18 mouse cellular contexts compared by ENCODE assay signal in genomic region chr6:14358280-14358679, GRCm38 (mm10).
DNase-seq lines count a peak whose midpoint lies in the region; ATAC-seq and TF ChIP-seq lines count a peak whose summit lies in the region.
"Had no signal": no experiment of that assay in that cellular context is flagged by ENCODE, and none has a peak within 500 bp of the region (broad histone marks: within the 10 kb centered on the region; RNA-seq: fewer than 3 reads in every experiment).

No protein-coding gene starts in this region.

- H3K4me2 ChIP-seq in forebrain, embryonic 14.5 days (ENCODE audit: low read length) = no peak overlapping the region
- H3K4me2 ChIP-seq in forebrain, embryonic 12.5 days = no peak overlapping the region
- H3K4me2 ChIP-seq in midbrain, postnatal 0 days (ENCODE audit: low read depth, low read length, poor library complexity, severe bottlenecking) = no peak overlapping the region
- H3K4me2 ChIP-seq in midbrain, embryonic 13.5 days (replicated peaks) = no peak overlapping the region
- H3K4me2 ChIP-seq: heart, embryonic 11.5 days had no signal

- H3K4me1 ChIP-seq in forebrain, embryonic 14.5 days (ENCODE audit: control insufficient read depth, insufficient read depth, low read length) = no peaks in the 10 kb centered on the region
- H3K4me1 ChIP-seq in forebrain, embryonic 12.5 days = no peaks in the 10 kb centered on the region
- no peaks in the 10 kb centered on the region for H3K4me1 ChIP-seq in midbrain, postnatal 0 days (ENCODE audit: insufficient read depth, low read length)
- no peaks in the 10 kb centered on the region for H3K4me1 ChIP-seq in midbrain, embryonic 13.5 days (replicated peaks)
- H3K4me1 ChIP-seq: midbrain, embryonic 10.5 days had no signal

- ATAC-seq in forebrain, embryonic 14.5 days = peak; percentile 60; the same call in 1 of the 2 replicates
- ATAC-seq in forebrain, embryonic 12.5 days (ENCODE audit: low FRiP score) = no peak
- ATAC-seq in midbrain, postnatal 0 days (ENCODE audit: low FRiP score) = no peak; the same call in 1 of the 2 replicates
- ATAC-seq in midbrain, embryonic 13.5 days = no peak
- ATAC-seq: Patski had no signal

- no peak overlapping the region for H3K27ac ChIP-seq in forebrain, embryonic 14.5 days (ENCODE audit: low read depth, low read length)
- no peak overlapping the region for H3K27ac ChIP-seq in forebrain, embryonic 12.5 days
- H3K27ac ChIP-seq in midbrain, postnatal 0 days (ENCODE audit: low read depth, low read length) = no peak overlapping the region
- no peak overlapping the region for H3K27ac ChIP-seq in midbrain, embryonic 13.5 days
- H3K27ac ChIP-seq: midbrain, embryonic 10.5 days had no signal

- DNase-seq in forebrain, embryonic 14.5 days (ENCODE audit: low spot score) = peak; percentile 56
- DNase-seq in midbrain, postnatal 0 days (ENCODE audit: low spot score) = peak; percentile 12
- DNase-seq in layer of hippocampus, adult 9-10 months (ENCODE audit: low spot score) = peak; percentile 30
- no peak for DNase-seq in spleen, postnatal 36 days (ENCODE audit: low spot score in 2 of 2)
- no peak for DNase-seq in spleen, postnatal 4 days (ENCODE audit: low spot score in 2 of 2)
- DNase-seq: adrenal gland, postnatal 36 days; gastrocnemius, postnatal 25 days; heart, postnatal 36 days; kidney, adult 9 months; kidney, postnatal 4 days; lung, postnatal 36 days; retina, postnatal 1 day had no signal

- H3K27me3 ChIP-seq in forebrain, embryonic 14.5 days (replicated peaks; ENCODE audit: control insufficient read depth, insufficient read depth, low read length) = no peaks in the 10 kb centered on the region
- H3K27me3 ChIP-seq in forebrain, embryonic 12.5 days = no peaks in the 10 kb centered on the region
- H3K27me3 ChIP-seq in midbrain, postnatal 0 days (ENCODE audit: insufficient read depth, low read length) = no peaks in the 10 kb centered on the region
- H3K27me3 ChIP-seq in midbrain, embryonic 13.5 days = no peaks in the 10 kb centered on the region
- H3K27me3 ChIP-seq: Patski had no signal

- no peak overlapping the region for H3K4me3 ChIP-seq in forebrain, embryonic 14.5 days (ENCODE audit: low read depth, low read length)
- no peak overlapping the region for H3K4me3 ChIP-seq in forebrain, embryonic 12.5 days (replicated peaks)
- H3K4me3 ChIP-seq in midbrain, postnatal 0 days (ENCODE audit: low read depth, low read length) = no peak overlapping the region
- H3K4me3 ChIP-seq in midbrain, embryonic 13.5 days (replicated peaks) = no peak overlapping the region
- H3K4me3 ChIP-seq: midbrain, embryonic 10.5 days; myocyte had no signal

- WGBS in forebrain, embryonic 14.5 days = 70% methylated on average over 5 of the region's 5 CpGs
- WGBS in forebrain, embryonic 12.5 days = 88% methylated on average over 5 of the region's 5 CpGs
- WGBS in midbrain, postnatal 0 days = 79% methylated on average over 5 of the region's 5 CpGs
- 89% methylated on average over 5 of the region's 5 CpGs for WGBS in midbrain, embryonic 13.5 days

- H3K9me3 ChIP-seq in forebrain, embryonic 14.5 days (replicated peaks; ENCODE audit: control insufficient read depth, low read length) = no peaks in the 10 kb centered on the region
- no peaks in the 10 kb centered on the region for H3K9me3 ChIP-seq in forebrain, embryonic 12.5 days
- H3K9me3 ChIP-seq in midbrain, postnatal 0 days (ENCODE audit: low read length) = no peaks in the 10 kb centered on the region
- no peaks in the 10 kb centered on the region for H3K9me3 ChIP-seq in midbrain, embryonic 13.5 days
- H3K9me3 ChIP-seq: midbrain, embryonic 10.5 days had no signal

- no peak for TF ChIP-seq CTCF in midbrain, postnatal 0 days (IDR thresholded peaks at IDR 0.05)

- no peaks in the 10 kb centered on the region for H3K36me3 ChIP-seq in forebrain, embryonic 14.5 days (ENCODE audit: control insufficient read depth, insufficient read depth, low read length)
- no peaks in the 10 kb centered on the region for H3K36me3 ChIP-seq in forebrain, embryonic 12.5 days (replicated peaks)
- H3K36me3 ChIP-seq in midbrain, postnatal 0 days (ENCODE audit: insufficient read depth, low read length) = no peaks in the 10 kb centered on the region
- no peaks in the 10 kb centered on the region for H3K36me3 ChIP-seq in midbrain, embryonic 13.5 days
- H3K36me3 ChIP-seq: midbrain, embryonic 10.5 days had no signal

- no peak overlapping the region for H3K9ac ChIP-seq in forebrain, embryonic 14.5 days (ENCODE audit: low read length)
- H3K9ac ChIP-seq in forebrain, embryonic 12.5 days = no peak overlapping the region
- no peak overlapping the region for H3K9ac ChIP-seq in midbrain, postnatal 0 days (replicated peaks; ENCODE audit: low read length, poor library complexity, severe bottlenecking)
- no peak overlapping the region for H3K9ac ChIP-seq in midbrain, embryonic 13.5 days (replicated peaks)

Comparison
In these comparisons a context has a peak if more than half of its experiments do, and no peak if none do; other contexts are left out.
1. DNase-seq: peak in forebrain, embryonic 14.5 days (single experiment), midbrain, postnatal 0 days (single experiment) and layer of hippocampus, adult 9-10 months (single experiment); none in spleen, postnatal 36 days (0 of 2) and spleen, postnatal 4 days (0 of 2).